15 mouse cellular contexts compared by ENCODE assay signal in genomic region chr7:96838271-96838841, GRCm38 (mm10).
A peak's percentile ranks its signal among the peaks of the same experiment; 100 is the strongest.
DNase-seq lines count a peak whose midpoint lies in the region; ATAC-seq and TF ChIP-seq lines count a peak whose summit lies in the region.
"Had no signal": no experiment of that assay in that cellular context is flagged by ENCODE, and none has a peak within 500 bp of the region (broad histone marks: within the 10 kb centered on the region; RNA-seq: fewer than 3 reads in every experiment).

No protein-coding gene starts in this region.

- in situ Hi-C loops in CH12.LX (cut with MboI; ENCODE audit: low pct_ligation_motif_present, low pct_unique_long_range_greater_than_20kb, low sequenced_read_pairs), result no loop called here

- intact Hi-C loops in left cerebral cortex, postnatal 14 days (cut with DNase I), result no loop called here

- H3K27me3 ChIP-seq in CH12.LX (replicated peaks), result no peaks in the 10 kb centered on the region
- H3K27me3 ChIP-seq: liver, embryonic 12.5 days had no signal

- DNase-seq in layer of hippocampus, adult 9-11 months, result peak; percentile 37
- DNase-seq in layer of hippocampus, postnatal 10 days (ENCODE audit: low spot score in 2 of 2), result no peak
- no peak for DNase-seq in CH12.LX (ENCODE audit: extremely low read depth)
- DNase-seq in brain, embryonic 14.5 days (ENCODE audit: low read depth), result peak; percentile 92
- DNase-seq in left cerebral cortex, postnatal 14 days (ENCODE audit: low spot score in 2 of 2), result peak; percentile 31 to 49
- no peak for DNase-seq in cerebellum, adult 11-12 months
- DNase-seq: cerebellum, adult 8-10 months; embryo, embryonic 11 days; gastrocnemius, adult 2 months; heart, adult 18-20 months; kidney, postnatal 10 days; lung, postnatal 36 days had no signal

- TF ChIP-seq CTCF in CH12.LX (conservative IDR thresholded peaks at IDR 0.05 in 1 of 2, IDR thresholded peaks at IDR 0.05 in 1 of 2; ENCODE audit: low read depth in 2 of 2, low read length in 2 of 2), result no peak
- TF ChIP-seq CTCF in brain, embryonic 14.5 days (IDR thresholded peaks at IDR 0.05; ENCODE audit: borderline replicate concordance, extremely low read depth, insufficient read depth, insufficient read length), result no peak

- TF ChIP-seq RAD21 in CH12.LX (IDR thresholded peaks at IDR 0.05; ENCODE audit: low read depth, low read length), result no peak

- no peak for ATAC-seq in megakaryocyte, adult 5-6 weeks (ENCODE audit: poor library complexity, severe bottlenecking)
- ATAC-seq: inflammation-experienced regulatory T-cells, adult 6 months; liver, embryonic 12.5 days had no signal

- no peak for TF ChIP-seq POLR2A in CH12.LX (IDR thresholded peaks at IDR 0.05; ENCODE audit: low read depth, low read length)
- TF ChIP-seq POLR2A in brain, embryonic 14.5 days (IDR thresholded peaks at IDR 0.05; ENCODE audit: borderline replicate concordance, extremely low read depth, insufficient read depth, insufficient read length, poor library complexity, severe bottlenecking), result no peak

- H3K9ac ChIP-seq in CH12.LX (ENCODE audit: insufficient read depth, low read depth), result no peak overlapping the region
- H3K9ac ChIP-seq: liver, embryonic 12.5 days had no signal

- no peaks in the 10 kb centered on the region for H3K9me3 ChIP-seq in CH12.LX (replicated peaks; ENCODE audit: low read length)
- H3K9me3 ChIP-seq: liver, embryonic 12.5 days had no signal

- dilution Hi-C loops in CH12.LX (cut with MboI; ENCODE audit: extremely low pct_ligation_motif_present, extremely low pct_unique_long_range_greater_than_20kb, low sequenced_read_pairs), result no loop called here

- no peak overlapping the region for H3K4me2 ChIP-seq in CH12.LX (ENCODE audit: insufficient read depth, low read depth, poor library complexity, severe bottlenecking)
- H3K4me2 ChIP-seq: liver, embryonic 12.5 days had no signal

- peaks cover 6 to 35% of the 10 kb centered on the region in 2 experiments for H3K4me1 ChIP-seq in CH12.LX (ENCODE audit: control insufficient read depth in 1 of 2, insufficient read depth in 2 of 2)
- H3K4me1 ChIP-seq: liver, embryonic 12.5 days had no signal

- H3K4me3 ChIP-seq in CH12.LX (replicated peaks in 1 of 3; ENCODE audit: low read depth in 2 of 3, low read length in 2 of 3, poor library complexity in 1 of 3), result no peak overlapping the region
- H3K4me3 ChIP-seq: gastrocnemius, adult 2 months; liver, embryonic 12.5 days had no signal

- H3K36me3 ChIP-seq in CH12.LX (replicated peaks in 1 of 2; ENCODE audit: control insufficient read depth in 1 of 2, insufficient read depth in 1 of 2, low read length in 1 of 2), result no peaks in the 10 kb centered on the region
- H3K36me3 ChIP-seq: liver, embryonic 12.5 days had no signal

- no peak overlapping the region for H3K27ac ChIP-seq in CH12.LX (ENCODE audit: insufficient read depth, low read depth)
- H3K27ac ChIP-seq: gastrocnemius, adult 2 months; liver, embryonic 12.5 days had no signal

- TF ChIP-seq EP300 in CH12.LX (IDR thresholded peaks at IDR 0.05; ENCODE audit: low read length), result no peak

- no peaks in the 10 kb centered on the region for H3K79me2 ChIP-seq in CH12.LX (replicated peaks; ENCODE audit: control insufficient read depth, extremely low read depth, insufficient read depth, poor library complexity, severe bottlenecking)

TF ChIP-seq in CH12.LX, 34 proteins besides CTCF, POLR2A, EP300 and RAD21:
- TF ChIP-seq BHLHE40 (IDR thresholded peaks at IDR 0.05; ENCODE audit: low read depth, low read length) (0 out of 2 replicates have a peak, but pooled peaks have one; percentile 15), USF2 (conservative IDR thresholded peaks at IDR 0.05; ENCODE audit: low read depth, low read length) (no peak)
TF ChIP-seq in CH12.LX: peak in this region for 1.

Comparison
In these comparisons a context has a peak if more than half of its experiments do, and no peak if none do; other contexts are left out.
1. DNase-seq: peak in layer of hippocampus, adult 9-11 months (single experiment), brain, embryonic 14.5 days (single experiment) and left cerebral cortex, postnatal 14 days (2 of 2); none in layer of hippocampus, postnatal 10 days (0 of 2), CH12.LX (single experiment) and cerebellum, adult 11-12 months (single experiment).